Mouse (Mus musculus) layer of hippocampus, adult 9-10 months (tissue): Measurements from ENCODE around the gene Spindoc.

Source experiments
- DNase-seq: peaks from one replicate; pipeline ENCODE4 v3.0.0; 2022; ENCODE audit warnings: low spot score

Spindoc gene

DNA sequence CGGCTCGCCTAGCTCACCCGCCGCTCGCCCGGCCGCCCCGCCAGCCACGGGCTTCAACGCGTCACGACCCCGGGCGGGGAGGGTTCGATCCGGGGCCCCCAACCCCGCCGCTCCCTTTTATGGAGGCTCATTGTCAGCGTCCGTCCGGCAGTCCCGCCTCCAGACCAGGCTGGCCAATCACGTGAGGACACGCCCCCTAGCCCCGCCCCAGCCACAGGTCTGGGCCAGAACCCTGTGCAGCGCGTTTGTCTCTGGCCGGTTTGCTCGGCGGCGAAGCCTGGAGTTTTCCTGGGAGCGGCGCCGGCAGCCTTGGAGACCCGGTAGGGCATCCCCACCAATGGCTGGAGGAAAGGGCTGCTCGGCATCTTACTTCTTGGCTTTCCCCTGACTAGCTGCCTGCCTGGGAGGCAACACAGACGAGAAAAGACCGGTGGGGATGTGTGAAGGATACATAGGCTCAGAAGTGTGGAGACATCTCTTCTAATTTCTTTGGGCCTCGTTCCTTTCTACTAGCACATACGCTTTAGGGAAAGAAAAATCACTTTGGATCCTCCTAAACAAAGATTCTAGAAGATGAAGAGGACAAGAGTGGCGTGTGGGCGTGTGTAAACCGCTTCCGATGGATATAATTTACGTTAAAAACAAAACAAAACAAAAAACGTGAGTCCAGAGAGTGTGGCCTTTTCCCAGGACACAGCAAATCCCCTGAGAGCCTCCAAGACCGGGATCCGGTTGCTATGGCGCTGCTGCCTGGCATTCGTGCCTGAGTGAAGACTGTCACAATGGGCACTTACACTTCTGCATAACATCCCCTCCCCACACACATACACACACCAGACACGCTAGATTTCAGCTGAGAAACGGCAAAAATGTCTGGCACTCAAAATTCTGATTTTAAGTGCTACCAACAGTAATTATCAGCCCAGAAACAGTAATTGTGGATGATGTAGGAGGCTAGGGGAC is at the start of gene Spindoc:
Gene Spindoc (minus strand): TSS at position 92 of the 963 bp plus-strand sequence.
- DNase-seq: peak; percentile 96

DNA sequence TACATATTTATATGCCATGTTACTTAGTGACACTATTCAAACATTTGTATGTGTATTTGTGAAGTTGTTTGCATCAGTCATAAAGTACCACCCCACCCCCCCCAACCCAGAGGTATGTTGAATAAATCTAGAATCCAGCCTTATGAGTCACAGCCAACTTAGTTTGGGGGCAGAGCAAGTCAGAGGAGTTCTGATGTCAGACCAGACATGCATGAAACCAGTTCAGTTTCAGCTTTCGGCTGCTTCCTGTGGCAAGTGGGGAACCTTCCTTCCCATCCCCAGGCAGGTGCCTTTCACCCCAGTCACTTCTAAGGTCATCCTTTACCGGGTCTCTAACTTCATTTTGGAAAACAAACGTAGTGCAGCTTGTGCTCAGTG is 42.6 kb upstream of the Spindoc start:
- no peak for DNase-seq

- DNase-seq: no peak
Measured at GRCm38 (mm10) chr19:7424590-7425397, 42.0 kb upstream of the Spindoc start.

GRCm38 (mm10) chr19:7424131-7424530 is 41.3 kb upstream of the Spindoc start:
- no peak for DNase-seq

DNA sequence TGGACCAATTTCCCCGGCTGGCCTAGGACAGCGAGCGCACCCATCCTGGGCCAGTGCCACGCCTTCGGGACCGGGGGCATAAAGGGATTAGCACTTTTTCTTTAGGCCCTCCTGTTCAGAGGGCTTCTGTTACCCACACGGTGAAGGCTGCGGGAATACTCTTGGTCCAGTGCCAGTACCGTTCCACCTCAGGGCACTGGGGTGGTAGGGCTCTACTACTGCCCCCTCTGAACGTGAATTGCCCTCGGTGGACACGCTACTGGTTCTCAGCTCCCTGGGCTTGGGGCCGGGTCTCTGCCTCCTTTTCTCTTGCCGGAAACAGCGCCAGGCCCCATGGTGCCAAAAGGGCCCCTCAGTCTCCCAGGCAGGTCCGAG is 40.8 kb upstream of the Spindoc start:
- DNase-seq: no peak

DNA sequence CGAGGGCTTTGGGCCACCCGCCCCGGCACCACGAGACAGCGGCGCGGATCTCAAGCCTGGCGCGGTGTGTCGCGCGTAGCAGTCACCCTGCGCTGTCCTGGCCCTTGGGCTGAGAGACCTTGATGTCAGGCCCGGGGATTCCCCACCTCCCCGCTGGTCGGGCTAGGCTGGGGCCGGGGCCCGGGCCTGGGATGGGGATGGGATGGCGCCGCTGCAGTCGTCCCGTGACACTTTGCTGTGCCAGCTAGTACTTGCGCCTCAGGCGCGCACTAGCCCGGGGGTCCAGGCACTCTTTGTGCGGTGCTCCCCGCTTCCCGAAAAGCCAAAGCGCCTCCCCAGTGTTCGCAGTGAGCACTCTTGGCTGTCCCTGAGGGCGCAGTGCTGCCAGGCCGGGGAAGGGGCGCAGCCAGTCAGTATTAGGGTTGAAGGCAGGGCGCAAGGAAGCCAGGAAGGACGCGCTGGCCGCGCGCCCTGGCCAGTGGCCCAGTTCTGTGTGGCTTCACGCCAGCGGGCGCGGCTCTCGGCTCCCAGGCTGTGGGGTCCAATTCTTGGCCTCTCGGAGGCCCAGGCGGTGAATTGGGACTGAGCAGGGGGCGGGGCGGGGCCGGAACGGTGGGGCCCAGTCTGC is 40.3 kb upstream of the Spindoc start:
- no peak for DNase-seq

- no peak for DNase-seq
Measured at GRCm38 (mm10) chr19:7422656-7423027, 39.8 kb upstream of the Spindoc start.

DNA sequence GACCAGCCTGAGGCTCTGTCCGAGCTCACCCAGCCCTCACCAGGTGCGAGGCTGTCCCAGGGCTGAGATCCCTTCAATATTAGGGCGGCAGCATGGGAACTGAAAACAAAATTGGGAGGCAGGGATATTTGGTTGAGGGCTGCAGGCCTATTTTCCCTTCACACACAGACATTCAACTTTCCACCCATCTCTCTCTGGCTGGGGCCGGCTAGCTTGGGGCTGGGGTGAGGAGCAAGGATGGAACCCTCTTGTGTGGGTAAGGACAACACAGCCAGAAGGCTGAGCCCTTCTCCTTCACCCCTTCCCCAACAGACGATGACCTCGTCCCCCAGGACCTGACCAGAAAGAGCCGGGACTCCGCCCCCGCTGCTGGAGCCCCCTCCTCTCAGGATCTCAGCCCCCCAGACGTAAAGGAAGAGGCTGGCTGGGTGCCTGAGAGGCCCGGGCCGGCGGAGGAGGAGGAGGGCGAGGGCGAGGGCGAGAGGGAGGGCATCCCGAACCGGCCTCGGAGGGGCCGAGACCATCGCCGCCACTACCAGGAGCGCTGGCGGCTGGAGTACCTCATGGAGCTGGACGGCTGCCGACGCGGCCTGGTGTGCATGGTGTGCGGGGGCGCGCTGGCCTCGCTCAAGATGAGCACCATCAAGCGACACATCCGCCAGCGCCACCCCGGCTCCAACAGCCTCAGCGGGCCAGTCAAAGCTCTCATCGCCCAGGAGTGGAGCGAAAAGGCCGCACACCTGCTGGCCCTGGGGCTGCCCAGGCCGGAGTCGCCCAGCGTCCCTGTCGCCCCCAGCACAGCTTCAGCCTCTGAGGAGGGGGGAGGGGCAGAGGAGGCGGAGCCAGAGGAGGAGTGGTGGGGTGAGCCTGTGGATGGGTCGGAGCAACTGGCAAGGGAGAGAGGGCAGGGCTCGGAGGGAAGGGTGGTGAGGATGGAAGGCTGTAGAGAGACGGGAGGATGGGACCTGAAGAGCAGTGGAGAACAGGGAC is 39.1 kb upstream of the Spindoc start:
- no peak for DNase-seq

DNA sequence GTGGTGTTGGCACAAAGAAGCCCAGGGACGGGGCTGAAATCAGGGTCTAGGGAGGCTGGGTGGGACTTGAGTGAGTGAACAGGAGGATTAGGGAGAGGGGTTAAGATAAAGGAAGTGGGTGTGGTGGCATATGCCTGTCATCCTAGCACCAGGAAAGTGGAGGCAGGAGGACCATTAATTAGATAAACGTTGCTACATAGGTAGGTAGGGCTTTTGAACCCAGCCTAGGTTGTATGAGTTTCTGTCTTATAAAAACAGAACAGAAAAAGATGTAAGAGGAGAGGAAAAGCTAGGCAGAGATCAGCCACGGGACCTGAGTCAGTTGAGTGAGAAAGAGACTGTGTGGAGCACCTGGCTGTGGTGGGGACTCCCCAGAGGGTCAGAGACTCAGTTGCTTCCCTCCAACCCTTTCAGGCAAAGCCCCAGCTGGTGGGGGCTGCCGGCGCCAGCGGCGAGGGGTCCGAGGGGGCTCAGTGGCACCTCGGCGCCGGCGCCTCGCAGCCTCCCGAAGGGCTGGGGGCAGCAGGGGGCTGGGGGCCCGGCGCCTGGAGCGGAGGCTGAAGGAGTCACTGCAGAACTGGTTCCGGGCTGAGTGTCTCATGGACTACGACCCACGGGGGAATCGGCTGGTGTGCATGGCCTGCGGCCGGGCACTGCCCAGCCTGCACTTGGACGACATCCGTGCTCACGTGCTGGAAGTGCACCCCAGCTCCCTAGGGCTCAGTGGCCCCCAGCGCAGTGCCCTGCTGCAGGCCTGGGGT is 38.2 kb upstream of the Spindoc start:
- DNase-seq: no peak

DNA sequence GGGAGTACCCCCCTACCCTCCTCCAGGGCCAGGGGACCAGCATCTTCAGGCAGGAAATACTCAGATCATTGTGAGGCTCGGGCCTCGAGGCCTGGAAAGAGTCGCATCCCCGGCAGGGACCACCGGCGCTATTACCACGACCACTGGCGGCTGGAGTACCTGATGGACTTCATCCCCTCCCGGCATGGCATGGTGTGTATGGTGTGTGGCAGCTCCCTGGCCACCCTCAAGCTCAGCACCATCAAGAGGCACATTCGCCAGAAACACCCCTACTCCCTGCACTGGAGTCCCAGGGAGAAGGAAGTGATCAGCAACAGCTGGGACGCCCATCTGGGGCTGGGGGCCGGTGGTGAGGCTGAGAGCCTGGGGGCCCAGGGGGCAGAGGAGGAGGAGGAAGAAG is 37.3 kb upstream of the Spindoc start:
- DNase-seq: no peak

GRCm38 (mm10) chr19:7419134-7419533 is 36.3 kb upstream of the Spindoc start:
- no peak for DNase-seq

DNA sequence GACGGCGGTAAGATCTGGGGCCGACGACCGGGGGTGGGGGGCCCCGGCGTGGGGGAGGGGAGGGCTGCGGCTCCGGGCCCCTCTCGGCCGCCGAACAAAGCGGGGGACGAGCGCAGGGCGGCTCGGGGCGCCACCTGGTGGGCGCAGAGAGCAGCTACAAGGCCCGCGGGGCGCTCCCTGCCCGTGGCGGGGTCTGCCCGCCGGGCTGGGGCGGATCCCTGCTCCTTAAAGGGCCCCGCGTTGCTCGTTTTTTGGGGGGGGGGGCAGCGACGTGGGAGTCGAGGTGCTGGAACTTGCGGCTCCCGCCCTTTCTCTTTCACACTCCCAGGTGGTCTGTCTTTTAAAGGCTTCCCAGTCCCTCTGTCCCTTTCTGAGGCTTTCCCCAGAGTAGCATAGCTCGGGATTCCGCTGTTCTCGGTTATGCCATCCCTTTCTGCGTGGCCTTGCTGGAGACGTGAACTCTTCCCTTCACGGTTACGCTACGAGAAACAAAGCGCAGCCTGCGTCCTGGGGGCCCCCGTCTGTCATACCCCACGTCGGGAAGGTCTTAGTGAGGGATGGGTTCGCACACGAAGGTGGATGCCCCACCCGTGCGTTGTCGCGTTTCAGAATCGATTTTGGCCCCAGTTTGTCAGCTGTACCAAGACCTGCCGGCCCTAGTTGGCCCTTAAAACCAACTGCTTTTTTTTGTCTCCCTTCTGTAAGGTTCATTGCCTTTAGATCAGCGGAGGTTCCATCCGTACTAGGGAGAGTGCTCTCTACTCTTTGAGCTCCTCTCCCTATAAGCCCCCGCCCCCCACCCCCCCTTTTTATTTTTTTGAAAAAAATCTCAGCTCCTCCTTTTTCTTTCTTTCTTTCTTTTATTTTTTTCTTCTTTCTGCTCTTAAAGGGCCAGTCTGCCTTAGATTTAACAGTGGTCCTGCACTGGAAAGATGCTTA is 35.4 kb upstream of the Spindoc start:
- DNase-seq: no peak

DNA sequence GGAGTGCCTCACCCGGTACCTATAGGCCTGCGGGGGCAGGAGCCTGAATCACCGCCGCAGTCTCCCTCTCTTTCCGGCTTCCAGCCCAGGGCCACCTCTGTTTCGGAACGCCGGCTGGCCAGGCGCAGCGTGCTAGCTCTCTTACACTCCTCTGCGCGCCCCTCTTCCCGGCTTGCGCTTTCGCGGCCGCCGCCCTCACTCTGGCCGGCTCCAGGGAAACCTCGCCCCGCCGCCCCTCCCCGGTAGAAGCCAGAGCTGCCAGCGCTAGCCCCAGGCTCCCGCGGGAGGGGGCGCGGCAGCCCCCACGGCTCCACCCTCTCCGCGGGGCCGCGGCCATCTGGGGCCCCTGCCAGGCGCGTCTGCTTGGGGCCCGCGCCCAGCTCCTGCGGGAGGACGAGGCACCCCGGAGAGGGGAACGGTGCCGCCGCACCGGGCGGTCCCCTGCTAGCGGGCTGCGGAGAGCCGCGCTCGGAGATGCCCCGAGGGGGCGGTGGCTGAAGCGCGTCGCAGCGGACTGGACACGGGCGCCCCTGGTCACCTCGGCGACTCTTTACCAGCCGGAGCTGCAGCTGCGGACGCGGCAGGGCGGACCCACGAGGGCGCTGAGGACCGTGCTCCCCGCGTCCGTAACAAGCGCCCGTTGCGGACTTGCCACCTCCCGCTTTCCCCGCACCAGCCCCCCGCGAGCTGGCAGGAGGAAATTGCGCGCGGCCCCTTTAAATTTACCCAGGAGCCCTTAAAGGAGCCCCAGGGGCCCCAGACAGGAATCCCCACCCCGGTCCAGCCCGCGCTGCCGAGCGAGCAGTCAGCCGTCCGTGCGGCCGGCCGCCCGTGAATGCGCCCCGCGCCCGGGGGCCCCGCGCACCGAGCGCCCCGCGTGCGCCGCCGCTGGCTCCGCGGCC is 34.3 kb upstream of the Spindoc start, which contains the start of gene 2700081O15Rik:
Gene 2700081O15Rik (plus strand): TSS at position 792 of the 902 bp plus-strand sequence.
- DNase-seq: no peak

DNA sequence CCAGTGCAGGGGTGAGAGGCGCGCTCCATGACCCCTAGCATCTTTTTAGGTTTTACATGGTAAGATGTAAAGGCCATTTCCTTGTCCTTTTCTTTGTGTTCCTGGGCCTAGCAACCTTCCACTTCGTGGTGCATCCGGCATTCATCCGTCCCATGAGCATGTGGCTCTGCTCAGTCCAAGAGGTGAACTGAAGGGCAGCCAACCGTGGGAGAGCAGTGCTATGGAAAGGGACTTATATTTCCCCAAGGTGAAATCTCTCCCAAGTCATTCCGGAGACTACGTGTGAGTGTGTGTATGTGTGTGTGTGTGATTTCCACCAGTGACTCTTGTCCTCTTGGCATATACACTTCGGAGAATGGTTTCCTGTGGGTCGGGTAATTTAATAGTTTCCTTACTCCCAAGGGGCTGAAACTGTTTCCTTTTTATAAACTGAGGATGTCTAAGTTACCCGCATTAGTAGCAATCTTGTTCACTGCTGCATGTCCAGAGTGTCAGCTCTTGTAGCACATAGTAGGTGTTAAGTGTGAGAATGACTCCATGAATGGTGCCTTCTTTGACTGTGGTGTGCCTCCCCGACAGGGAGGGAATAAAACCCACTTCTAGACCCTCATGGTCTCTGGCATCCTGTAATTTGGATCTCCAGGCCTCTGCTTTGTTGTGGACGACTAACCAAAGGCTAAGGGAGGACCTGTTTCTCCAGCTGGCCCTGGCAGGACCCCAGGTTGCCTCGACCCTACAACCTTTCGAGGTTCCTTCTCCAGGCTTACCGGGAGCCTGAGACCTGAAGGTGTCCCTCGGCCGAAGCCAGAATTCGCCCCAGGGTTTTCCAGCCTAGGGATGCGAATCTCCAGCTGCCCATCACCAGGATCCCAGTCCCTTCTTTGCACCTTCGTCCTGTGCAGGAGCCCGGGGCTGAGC is 33.4 kb upstream of the Spindoc start:
- no peak for DNase-seq

- no peak for DNase-seq
Measured at GRCm38 (mm10) chr19:7412361-7412760, 29.6 kb upstream of the Spindoc start.

DNA sequence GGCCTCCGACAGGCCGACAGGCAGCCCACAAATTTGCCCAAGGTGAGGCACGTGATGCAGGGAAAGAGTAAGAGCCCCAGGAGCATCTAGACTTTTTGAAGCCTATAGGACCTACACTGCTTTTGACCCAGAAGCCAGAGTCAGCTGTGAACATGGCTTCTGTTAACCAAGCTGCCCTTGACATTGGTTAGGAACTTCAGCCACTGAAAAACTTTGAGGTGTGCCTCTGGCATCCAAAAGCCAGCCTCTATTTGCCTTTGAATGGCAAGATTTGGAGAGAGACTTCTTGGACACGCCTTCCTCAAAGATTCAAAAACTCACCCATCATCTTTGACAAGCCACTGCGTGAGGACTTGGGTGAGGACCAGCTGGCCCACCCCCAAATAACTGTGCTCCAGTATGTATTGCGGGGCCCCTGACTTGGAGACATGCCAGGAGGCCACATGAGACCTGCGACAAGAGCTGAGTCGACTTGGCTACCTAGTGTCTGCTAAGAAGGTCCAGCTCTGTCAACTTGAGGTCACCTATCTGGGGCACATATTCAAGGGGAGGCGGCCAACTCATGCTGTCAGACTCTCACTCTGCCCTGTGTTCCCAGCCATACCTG is 21.9 kb upstream of the Spindoc start:
- DNase-seq: no peak

DNA sequence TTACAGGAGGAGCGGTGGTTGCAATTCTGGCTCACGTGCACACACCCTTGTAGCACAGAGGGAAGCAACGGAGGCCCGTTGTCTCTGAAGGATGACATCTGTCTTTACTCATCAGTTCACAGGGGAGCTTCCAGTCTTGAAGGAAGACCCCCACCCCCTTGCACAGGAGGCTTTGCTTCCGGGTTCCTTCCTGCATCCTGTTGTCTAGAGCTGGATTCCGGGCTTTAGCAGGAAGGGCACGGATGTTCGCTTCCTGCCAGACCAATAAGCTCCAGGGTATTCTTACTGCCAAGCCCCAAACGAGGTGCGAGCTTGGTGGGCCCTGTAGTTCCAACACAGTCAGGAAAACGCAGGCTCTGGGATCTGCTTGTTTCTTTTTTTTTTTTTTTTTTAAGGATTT is 17.8 kb upstream of the Spindoc start:
- no peak for DNase-seq
